Mouse (Mus musculus) spleen, adult 2 months (tissue): ENCODE measurements around the gene Ireb2.

Source experiments
- CTCF ChIP-seq: fragments of 200-500 bp; IDR thresholded peaks from 2 replicates; pipeline ENCODE4 v1.5.1; 2011; ENCODE audit warnings: mild to moderate bottlenecking, inconsistent platforms; ENCODE audit not compliant: insufficient read depth, insufficient read length, insufficient replicate concordance; ENCODE audit errors: extremely low read depth
- POLR2A ChIP-seq: fragments of 200-500 bp; IDR thresholded peaks from 2 replicates; pipeline ENCODE4 v1.6.1; 2011; ENCODE audit warnings: low read depth, low read length, inconsistent platforms

- TF ChIP-seq POLR2A: no peak
- no peak for TF ChIP-seq CTCF
Measured at GRCm38 (mm10) chr9:54857474-54857873, 6.1 kb upstream of the Ireb2 start.
